Mouse (Mus musculus) C2C12 (cell line): ENCODE results near the gene Zfp229. TPM values are rescaled to one million over a fixed set of nuclear protein-coding genes. Genes with fewer than 3 reads are reported as not detected.
"Not testable (repeated sequence)": the region's sequence is repeated elsewhere in the genome, so short reads cannot be mapped to it uniquely, and the experiment has no call there.

Source experiments
- H3K27me3 ChIP-seq: one replicate; pipeline ENCODE4 v1.6.1; 2011; ENCODE audit not compliant: control insufficient read depth, insufficient read depth, insufficient read length
- H3K36me3 ChIP-seq: one replicate; pipeline ENCODE4 v1.6.1; 2011; ENCODE audit not compliant: control insufficient read depth, insufficient read depth
- H3K4me3 ChIP-seq: one replicate; pipeline ENCODE4 v1.5.1; 2011; ENCODE audit warnings: mild to moderate bottlenecking, control low read depth; ENCODE audit not compliant: poor library complexity, insufficient read depth, severe bottlenecking
- H3K79me2 ChIP-seq: one replicate; pipeline ENCODE4 v1.6.1; 2011; ENCODE audit not compliant: control insufficient read depth, insufficient read depth
- H3K79me3 ChIP-seq: one replicate; pipeline ENCODE4 v1.6.1; 2011; ENCODE audit warnings: low read depth, control low read depth
- H3ac ChIP-seq: one replicate; pipeline ENCODE3; 2011; ENCODE audit warnings: low read depth; ENCODE audit not compliant: control insufficient read depth, insufficient read length
- CEBPB ChIP-seq: IDR thresholded peaks from one replicate; pipeline ENCODE4 v1.6.1; 2011; ENCODE audit warnings: low read depth, mild to moderate bottlenecking, control low read depth, moderate library complexity
- CTCF ChIP-seq: IDR thresholded peaks from one replicate; pipeline ENCODE4 v1.5.1; 2011; ENCODE audit not compliant: control insufficient read depth, insufficient read depth, insufficient read length
- FOSL1 ChIP-seq: IDR thresholded peaks from one replicate; pipeline ENCODE4 v1.8.0; 2011; ENCODE audit warnings: mild to moderate bottlenecking, low read length; ENCODE audit not compliant: poor library complexity, insufficient read depth, severe bottlenecking
- MAX ChIP-seq: IDR thresholded peaks from one replicate; pipeline ENCODE4 v1.6.1; 2011; ENCODE audit warnings: mild to moderate bottlenecking, control low read depth
- MYOD1 ChIP-seq: IDR thresholded peaks from one replicate; pipeline ENCODE4 v1.6.1; 2011; ENCODE audit warnings: low read depth; ENCODE audit not compliant: control insufficient read depth, insufficient read length
- MYOG ChIP-seq: IDR thresholded peaks from one replicate; pipeline ENCODE4 v1.6.1; 2011; ENCODE audit not compliant: control insufficient read depth, insufficient read length; ENCODE audit errors: extremely low read depth
- USF1 ChIP-seq: IDR thresholded peaks from one replicate; pipeline ENCODE4 v1.6.1; 2011; ENCODE audit warnings: low read depth, mild to moderate bottlenecking, control low read depth, moderate library complexity
- long read RNA-seq, 2 experiments: library from polyadenylated mRNA; unstranded; transcript quantifications; one replicate each; pipeline ENCODE4 v2.0.0; 2019 to 2020
- polyA plus RNA-seq: library from polyadenylated mRNA; unstranded; fragments of >200 nt; fragmentation: generic; extraction: Trizol; gene quantifications from one replicate; pipeline ENCODE4 v1.2.1, GENCODE M21; 2012; ENCODE audit warnings: missing spikeins

Gene Zfp229
- polyA plus RNA-seq, result 0.39 TPM
- long read RNA-seq, experiment 1, partial matches to known transcripts, result 0 of 3 reads
- long read RNA-seq, experiment 1, other reads (novel, unspliced or antisense), result 3 of 3 reads
- long read RNA-seq, experiment 2, full-length matches to known transcripts, result 5 of 8 reads
- long read RNA-seq, experiment 2, partial matches to known transcripts, result 0 of 8 reads
- long read RNA-seq, experiment 2, other reads (novel, unspliced or antisense), result 3 of 8 reads

DNA sequence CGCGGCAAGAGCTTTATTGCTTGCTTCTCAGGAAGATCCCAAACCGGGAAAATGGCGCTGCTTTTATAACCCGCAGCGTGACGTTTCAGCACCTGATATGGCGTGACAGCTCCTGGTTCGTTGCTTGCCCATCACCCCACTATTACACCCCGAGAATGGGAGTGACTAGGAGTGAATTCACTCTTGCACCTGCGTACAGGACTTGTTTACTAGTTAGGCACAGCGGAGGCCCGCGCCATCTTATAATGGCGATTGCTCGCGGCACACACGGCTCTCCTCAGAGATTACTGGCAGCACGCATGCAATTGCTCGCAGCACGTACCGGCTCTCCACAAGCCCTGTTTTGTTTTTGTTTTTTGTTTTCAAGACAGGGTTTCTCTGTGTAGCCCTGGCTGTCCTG lies at the start of gene Zfp229:
Gene Zfp229, plus strand, starts transcription at position 301 of the 400 bp plus-strand sequence.
- not testable (repeated sequence) for H3K4me3 ChIP-seq, H3K79me3 ChIP-seq, H3K27me3 ChIP-seq, H3K36me3 ChIP-seq, H3ac ChIP-seq, H3K79me2 ChIP-seq

GRCm38 (mm10) chr17:21691560-21691959 lies 39.0 kb upstream of the Zfp229 start, which contains the start of gene Gm10226:
Gene Gm10226 (plus strand): TSS chr17:21691860.
- Histone ChIP-seq H3K27me3 (no peaks in the 10 kb centered on the region), H3K79me3 (no peaks in the 10 kb centered on the region), H3K36me3 (peaks cover 10% of the 10 kb centered on the region), H3ac (no peak within 1 kb of the TSS), H3K4me3 (no peak within 1 kb of the TSS), H3K79me2 (no peaks in the 10 kb centered on the region)
- no peak for TF ChIP-seq MYOG
- no peak for TF ChIP-seq CTCF
- TF ChIP-seq CEBPB, result no peak
- TF ChIP-seq MYOD1, result no peak
- TF ChIP-seq MAX, result no peak
- TF ChIP-seq FOSL1, result no peak
- no peak for TF ChIP-seq USF1

- Histone ChIP-seq H3K4me3 (no peak overlapping the region), H3K79me2 (no peaks in the 10 kb centered on the region), H3K79me3 (no peaks in the 10 kb centered on the region), H3K36me3 (peaks cover 10% of the 10 kb centered on the region), H3K27me3 (no peaks in the 10 kb centered on the region), H3ac (no peak overlapping the region)
- no peak for TF ChIP-seq FOSL1
- TF ChIP-seq CEBPB, result no peak
- TF ChIP-seq USF1, result no peak
- TF ChIP-seq MAX, result no peak
- no peak for TF ChIP-seq CTCF
- no peak for TF ChIP-seq MYOD1
- no peak for TF ChIP-seq MYOG
These were observed 37.3 kb upstream of the Zfp229 start for GRCm38 (mm10) chr17:21693342-21693741.

DNA sequence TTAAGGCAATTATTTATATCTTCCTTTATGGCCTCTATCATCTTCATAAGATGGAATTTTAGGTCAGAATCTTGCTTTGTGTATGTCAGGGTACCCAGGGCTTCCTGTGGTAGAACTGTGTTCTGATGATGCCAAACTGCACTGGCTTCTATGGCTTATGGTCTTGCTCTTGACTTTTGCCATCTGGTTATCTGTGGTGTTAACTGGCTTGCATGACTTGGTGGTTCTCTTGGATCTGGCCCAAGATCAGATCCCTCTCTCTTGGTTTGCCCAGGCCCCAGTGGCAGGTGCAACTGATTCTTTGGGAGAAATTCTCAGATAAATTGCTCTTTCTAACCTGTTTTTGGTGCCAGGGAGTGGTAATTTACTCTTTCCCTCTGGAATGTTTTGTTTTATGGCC lies 34.5 kb upstream of the Zfp229 start:
- Histone ChIP-seq H3K79me3 (no peaks in the 10 kb centered on the region), H3K27me3 (no peaks in the 10 kb centered on the region), H3K36me3 (peaks cover 5% of the 10 kb centered on the region), H3ac (no peak overlapping the region), H3K79me2 (no peaks in the 10 kb centered on the region), H3K4me3 (no peak overlapping the region)
- no peak for TF ChIP-seq USF1
- TF ChIP-seq MYOD1, result no peak
- no peak for TF ChIP-seq CTCF
- TF ChIP-seq MAX, result no peak
- TF ChIP-seq MYOG, result no peak
- TF ChIP-seq FOSL1, result no peak
- no peak for TF ChIP-seq CEBPB

DNA sequence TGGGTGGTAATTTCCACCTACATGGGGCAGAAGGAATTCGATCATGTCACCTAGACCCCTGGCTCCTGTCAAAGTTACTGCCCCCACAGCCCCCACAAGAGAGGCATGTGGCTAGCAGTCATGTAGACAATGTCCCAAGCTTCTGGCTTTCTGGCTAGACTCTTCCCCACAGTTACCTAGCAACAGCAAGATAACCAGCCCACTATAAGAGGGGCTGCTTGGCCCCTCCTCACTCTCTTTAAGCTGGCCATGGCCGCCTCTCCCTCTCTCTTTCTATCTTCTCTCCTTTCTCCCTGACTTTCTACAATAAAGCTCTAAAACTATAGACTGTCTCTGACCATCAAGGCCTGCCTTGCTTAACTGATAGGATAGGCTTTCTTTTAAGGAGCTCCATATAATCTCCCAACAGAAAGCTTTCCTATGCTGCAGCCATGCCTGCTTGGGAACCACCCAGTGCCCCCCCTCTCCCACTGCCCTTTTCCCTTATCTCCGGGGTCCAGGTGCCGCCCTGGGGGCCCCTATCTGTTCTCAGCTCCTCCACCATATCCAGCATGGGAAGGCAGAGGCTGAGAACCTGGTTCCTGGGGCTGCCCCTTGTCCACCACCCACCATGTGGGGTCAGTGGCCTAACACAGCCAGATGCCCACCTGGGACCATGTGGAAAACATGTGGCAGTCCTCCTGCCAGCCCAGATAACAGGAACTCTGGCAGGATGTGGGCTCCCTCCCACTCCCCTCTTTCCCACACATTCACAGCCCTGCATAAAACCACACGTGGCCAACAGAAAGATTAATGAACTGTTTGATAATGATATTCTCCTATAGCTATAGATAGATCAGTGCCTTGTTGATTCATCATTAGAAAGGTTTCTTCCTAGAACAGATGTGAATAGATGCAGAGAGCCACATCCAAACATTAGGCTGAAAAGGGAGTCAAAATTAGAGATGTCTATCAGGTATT lies 28.0 kb upstream of the Zfp229 start:
- no peaks in the 10 kb centered on the region for H3K27me3 ChIP-seq
- H3K36me3 ChIP-seq, result no peaks in the 10 kb centered on the region
- no peak overlapping the region for H3ac ChIP-seq
- TF ChIP-seq FOSL1 (no peak), MYOG (no peak), USF1 (no peak), MAX (no peak), MYOD1 (no peak), CEBPB (no peak), CTCF (no peak)
- no peaks in the 10 kb centered on the region for H3K79me3 ChIP-seq
- H3K79me2 ChIP-seq, result no peaks in the 10 kb centered on the region
- no peak overlapping the region for H3K4me3 ChIP-seq
